8 mouse cellular contexts compared by ENCODE assay signal in the genomic region with DNA sequence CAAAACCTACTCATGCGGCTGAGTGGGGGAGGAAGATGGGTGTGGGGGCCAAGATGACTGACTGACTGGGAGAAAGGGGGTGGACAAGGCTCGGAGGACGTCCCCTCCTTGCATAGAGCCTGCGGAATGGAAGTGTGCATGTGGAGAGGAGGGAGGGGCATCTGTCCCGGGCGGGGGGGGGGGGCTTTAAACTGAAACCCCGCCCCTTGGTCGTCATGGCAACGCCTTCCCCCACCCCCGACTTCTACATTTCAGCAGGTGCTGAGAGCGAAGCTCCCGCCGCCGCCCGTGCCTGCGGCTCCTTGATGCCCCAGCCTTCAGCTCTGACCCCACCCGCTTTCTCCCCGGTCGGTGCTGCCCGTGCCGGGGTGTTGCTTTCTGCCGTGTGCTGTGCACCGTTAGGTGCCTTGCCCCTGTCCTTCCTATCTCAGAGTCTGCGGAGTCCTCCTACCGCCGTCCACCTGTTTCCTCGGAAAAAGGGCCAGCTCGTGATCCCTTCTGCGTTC. TPM values are rescaled to one million over a fixed set of nuclear protein-coding genes. Genes with fewer than 3 reads are reported as not detected.
DNase-seq lines count a peak whose midpoint lies in the region; ATAC-seq and TF ChIP-seq lines count a peak whose summit lies in the region.

No protein-coding gene starts in this region.

- DNase-seq in kidney, postnatal 0 days (ENCODE audit: low spot score) = peak; percentile 45
- DNase-seq in kidney, postnatal 14 days = no peak
- DNase-seq in forebrain, embryonic 14.5 days (ENCODE audit: low spot score) = peak; percentile 62
- no peak for DNase-seq in liver, embryonic 14.5 days (ENCODE audit: low read depth in 3 of 3, low spot score in 3 of 3)

- peaks cover 3% of the 10 kb centered on the region; the same call in 1 of the 2 replicates for H3K36me3 ChIP-seq in kidney, postnatal 0 days (ENCODE audit: insufficient read depth, low read length)
- H3K36me3 ChIP-seq in forebrain, embryonic 14.5 days (ENCODE audit: control insufficient read depth, insufficient read depth, low read length) = peaks cover 1% of the 10 kb centered on the region; the same call in 1 of the 2 replicates
- H3K36me3 ChIP-seq in intestine, embryonic 15.5 days = peaks cover 9% of the 10 kb centered on the region
- H3K36me3 ChIP-seq in liver, embryonic 14.5 days (replicated peaks; ENCODE audit: control insufficient read depth, insufficient read depth, low read depth) = no peaks in the 10 kb centered on the region
- no peaks in the 10 kb centered on the region for H3K36me3 ChIP-seq in neural tube, embryonic 14.5 days (ENCODE audit: control insufficient read depth, insufficient read depth, low read length)

- H3K4me1 ChIP-seq in kidney, postnatal 0 days (replicated peaks; ENCODE audit: insufficient read depth, low read length) = peaks cover 23% of the 10 kb centered on the region
- H3K4me1 ChIP-seq in brown adipose tissue, adult 24 weeks (ENCODE audit: control insufficient read depth, insufficient read depth, insufficient read length, low read length) = peaks cover 17% of the 10 kb centered on the region
- H3K4me1 ChIP-seq in forebrain, embryonic 14.5 days (ENCODE audit: control insufficient read depth, insufficient read depth, low read length) = peaks cover 17% of the 10 kb centered on the region
- H3K4me1 ChIP-seq in intestine, embryonic 15.5 days (replicated peaks) = peaks cover 21% of the 10 kb centered on the region
- H3K4me1 ChIP-seq in liver, embryonic 14.5 days (replicated peaks; ENCODE audit: control insufficient read depth in 2 of 2, insufficient read depth in 2 of 2, low read length in 1 of 2) = 0 out of 4 replicates have a peak, but pooled peaks cover 0 to 2% of the 10 kb centered on the region in 2 experiments
- H3K4me1 ChIP-seq in neural tube, embryonic 14.5 days (ENCODE audit: control insufficient read depth, insufficient read depth, low read length) = peaks cover 18% of the 10 kb centered on the region

- peak overlapping the region; percentile 28 for H3K4me3 ChIP-seq in kidney, postnatal 0 days (replicated peaks; ENCODE audit: low read depth, low read length)
- H3K4me3 ChIP-seq in brown adipose tissue, adult 24 weeks (ENCODE audit: insufficient read depth, low read depth, low read length) = peak overlapping the region; percentile 42
- peak overlapping the region; percentile 37 for H3K4me3 ChIP-seq in forebrain, embryonic 14.5 days (ENCODE audit: low read depth, low read length)
- peak overlapping the region; percentile 28 for H3K4me3 ChIP-seq in intestine, embryonic 15.5 days (replicated peaks)
- H3K4me3 ChIP-seq in liver, embryonic 14.5 days (ENCODE audit: insufficient read depth in 1 of 2, low read depth in 2 of 2, low read length in 2 of 2) = 0 out of 4 replicates have a peak overlapping the region, but pooled peaks of 1 of the 2 experiments have one; percentile 9
- H3K4me3 ChIP-seq in neural tube, embryonic 14.5 days (ENCODE audit: low read depth, low read length) = peak overlapping the region; percentile 33

- WGBS in kidney, postnatal 0 days = under 1% methylated on average over 28 of the region's 29 CpGs
- WGBS in forebrain, embryonic 14.5 days = 0% methylated on average over 26 of the region's 29 CpGs
- under 1% methylated on average over 28 of the region's 29 CpGs for WGBS in intestine, embryonic 15.5 days
- under 1% methylated on average over 27 of the region's 29 CpGs for WGBS in liver, embryonic 14.5 days (ENCODE audit: insufficient replicate concordance)
- WGBS in neural tube, embryonic 14.5 days = 0% methylated on average over 23 of the region's 29 CpGs

- H3K4me2 ChIP-seq in kidney, postnatal 0 days (ENCODE audit: low read length) = peak overlapping the region; percentile 61
- peak overlapping the region; percentile 93 for H3K4me2 ChIP-seq in forebrain, embryonic 14.5 days (ENCODE audit: low read length)
- peak overlapping the region; percentile 66 for H3K4me2 ChIP-seq in intestine, embryonic 15.5 days (replicated peaks)
- H3K4me2 ChIP-seq in liver, embryonic 14.5 days (ENCODE audit: low read depth) = peak overlapping the region; percentile 16; the same call in 1 of the 2 replicates
- peak overlapping the region; percentile 63 for H3K4me2 ChIP-seq in neural tube, embryonic 14.5 days (ENCODE audit: low read depth, low read length)

- no peaks in the 10 kb centered on the region for H3K9me3 ChIP-seq in kidney, postnatal 0 days (replicated peaks; ENCODE audit: low read length)
- no peaks in the 10 kb centered on the region for H3K9me3 ChIP-seq in forebrain, embryonic 14.5 days (replicated peaks; ENCODE audit: control insufficient read depth, low read length)
- no peaks in the 10 kb centered on the region for H3K9me3 ChIP-seq in intestine, embryonic 15.5 days
- no peaks in the 10 kb centered on the region for H3K9me3 ChIP-seq in liver, embryonic 14.5 days (ENCODE audit: control insufficient read depth, low read length)
- no peaks in the 10 kb centered on the region for H3K9me3 ChIP-seq in neural tube, embryonic 14.5 days (ENCODE audit: control insufficient read depth, low read length)

- no peak for TF ChIP-seq CTCF in kidney, postnatal 0 days (IDR thresholded peaks at IDR 0.05; ENCODE audit: low read depth)
- TF ChIP-seq CTCF in liver, embryonic 14.5 days (IDR thresholded peaks at IDR 0.05; ENCODE audit: low read depth) = no peak

- H3K27ac ChIP-seq in kidney, postnatal 0 days = no peak overlapping the region
- H3K27ac ChIP-seq in brown adipose tissue, adult 24 weeks (replicated peaks; ENCODE audit: low read depth, low read length) = no peak overlapping the region
- no peak overlapping the region for H3K27ac ChIP-seq in forebrain, embryonic 14.5 days (ENCODE audit: low read depth, low read length)
- H3K27ac ChIP-seq in intestine, embryonic 15.5 days = no peak overlapping the region
- no peak overlapping the region for H3K27ac ChIP-seq in liver, embryonic 14.5 days
- no peak overlapping the region for H3K27ac ChIP-seq in neural tube, embryonic 14.5 days (ENCODE audit: low read depth, low read length)

- ATAC-seq in kidney, postnatal 0 days (replicated peaks; ENCODE audit: low FRiP score, low read depth) = peak; percentile 66
- ATAC-seq in forebrain, embryonic 14.5 days = peak; percentile 73
- ATAC-seq in intestine, embryonic 15.5 days = peak; percentile 48
- ATAC-seq in liver, embryonic 14.5 days (ENCODE audit: insufficient read depth) = no peak
- peak; percentile 66 for ATAC-seq in neural tube, embryonic 14.5 days (ENCODE audit: low read depth)
- ATAC-seq in erythroblast, adult 5-6 weeks (replicated peaks; ENCODE audit: low FRiP score, poor library complexity, severe bottlenecking) = no peak

- peak overlapping the region; percentile 28; the same call in 1 of the 2 replicates for H3K9ac ChIP-seq in kidney, postnatal 0 days (ENCODE audit: low read depth, low read length)
- peak overlapping the region; percentile 57; the same call in 1 of the 2 replicates for H3K9ac ChIP-seq in forebrain, embryonic 14.5 days (ENCODE audit: low read length)
- peak overlapping the region; percentile 28; the same call in 1 of the 2 replicates for H3K9ac ChIP-seq in intestine, embryonic 15.5 days
- H3K9ac ChIP-seq in liver, embryonic 14.5 days (replicated peaks) = no peak overlapping the region
- H3K9ac ChIP-seq in neural tube, embryonic 14.5 days (replicated peaks; ENCODE audit: low read depth, low read length) = peak overlapping the region; percentile 29

- peaks cover 16% of the 10 kb centered on the region for H3K27me3 ChIP-seq in kidney, postnatal 0 days (ENCODE audit: insufficient read depth, low read length)
- H3K27me3 ChIP-seq in forebrain, embryonic 14.5 days (replicated peaks; ENCODE audit: control insufficient read depth, insufficient read depth, low read length) = peaks cover 13% of the 10 kb centered on the region
- H3K27me3 ChIP-seq in intestine, embryonic 15.5 days (replicated peaks) = peaks cover 22% of the 10 kb centered on the region
- H3K27me3 ChIP-seq in liver, embryonic 14.5 days (ENCODE audit: control insufficient read depth, insufficient read depth, low read length) = peaks cover 45% of the 10 kb centered on the region
- peaks cover 5% of the 10 kb centered on the region; the same call in 1 of the 2 replicates for H3K27me3 ChIP-seq in neural tube, embryonic 14.5 days (ENCODE audit: control insufficient read depth, insufficient read depth, low read length)

- TF ChIP-seq EP300 in liver, embryonic 14.5 days (IDR thresholded peaks at IDR 0.05; ENCODE audit: low read depth) = no peak

RNA-seq across cellular contexts. Expression of a gene that starts 14.3 kb away (rescaled TPM):
- polyA plus RNA-seq in kidney, postnatal 0 days (2015; fragmentation: Nextera tagmentation; extraction: Ambion mirVana) = 0.05 TPM in 2 replicates
- polyA plus RNA-seq in brown adipose tissue, adult 24 weeks (2012; ENCODE audit: insufficient read depth, insufficient read length, missing spikeins) = 1.4 and 2.9 TPM in 2 replicates
- 0.43 and 1.2 TPM in 2 replicates for polyA plus RNA-seq in forebrain, embryonic 14.5 days (2014; fragmentation: Nextera tagmentation; extraction: Ambion mirVana)
- polyA plus RNA-seq in intestine, embryonic 15.5 days (2015; fragmentation: Nextera tagmentation; extraction: Ambion mirVana) = 0.27 and 0.45 TPM in 2 replicates
- 0.05 and 0.06 TPM in 2 replicates for polyA plus RNA-seq in liver, embryonic 14.5 days (2012; rRNA removed)
- not detected in 2 replicates for polyA plus RNA-seq in liver, embryonic 14.5 days (2014; fragmentation: Nextera tagmentation; extraction: Ambion mirVana)
- polyA plus RNA-seq in neural tube, embryonic 14.5 days (2014; fragmentation: Nextera tagmentation; extraction: Ambion mirVana) = 0.88 and 1.5 TPM in 2 replicates
- not detected in 2 replicates for total RNA-seq in erythroblast, adult 5-6 weeks (2015; ENCODE audit: low replicate concordance)
- total RNA-seq in erythroblast, adult 5-6 weeks (2017; ENCODE audit: low replicate concordance) = 0.77 TPM in 1 of 2 replicates, not detected in the other

RNA-seq across cellular contexts. Expression of a gene that starts 14.4 kb away (rescaled TPM):
- polyA plus RNA-seq in kidney, postnatal 0 days (2015; fragmentation: Nextera tagmentation; extraction: Ambion mirVana) = 73.0 and 79.8 TPM in 2 replicates
- polyA plus RNA-seq in brown adipose tissue, adult 24 weeks (2012; ENCODE audit: insufficient read depth, insufficient read length, missing spikeins) = 45.0 and 52.3 TPM in 2 replicates
- polyA plus RNA-seq in forebrain, embryonic 14.5 days (2014; fragmentation: Nextera tagmentation; extraction: Ambion mirVana) = 19.8 and 23.6 TPM in 2 replicates
- 131 and 135 TPM in 2 replicates for polyA plus RNA-seq in intestine, embryonic 15.5 days (2015; fragmentation: Nextera tagmentation; extraction: Ambion mirVana)
- polyA plus RNA-seq in liver, embryonic 14.5 days (2012; rRNA removed) = 21.5 and 27.0 TPM in 2 replicates
- 23.1 and 24.9 TPM in 2 replicates for polyA plus RNA-seq in liver, embryonic 14.5 days (2014; fragmentation: Nextera tagmentation; extraction: Ambion mirVana)
- 39.2 and 52.5 TPM in 2 replicates for polyA plus RNA-seq in neural tube, embryonic 14.5 days (2014; fragmentation: Nextera tagmentation; extraction: Ambion mirVana)
- total RNA-seq in erythroblast, adult 5-6 weeks (2015; ENCODE audit: low replicate concordance) = 18.4 and 20.5 TPM in 2 replicates
- total RNA-seq in erythroblast, adult 5-6 weeks (2017; ENCODE audit: low replicate concordance) = 4.0 and 7.3 TPM in 2 replicates

RNA-seq across cellular contexts. Expression of a gene that starts 29.4 kb away (rescaled TPM):
- polyA plus RNA-seq in kidney, postnatal 0 days (2015; fragmentation: Nextera tagmentation; extraction: Ambion mirVana) = 0.64 and 0.83 TPM in 2 replicates
- 3.4 and 3.6 TPM in 2 replicates for polyA plus RNA-seq in brown adipose tissue, adult 24 weeks (2012; ENCODE audit: insufficient read depth, insufficient read length, missing spikeins)
- 3.3 and 3.8 TPM in 2 replicates for polyA plus RNA-seq in forebrain, embryonic 14.5 days (2014; fragmentation: Nextera tagmentation; extraction: Ambion mirVana)
- 1.2 and 1.8 TPM in 2 replicates for polyA plus RNA-seq in intestine, embryonic 15.5 days (2015; fragmentation: Nextera tagmentation; extraction: Ambion mirVana)
- 0.49 and 0.92 TPM in 2 replicates for polyA plus RNA-seq in liver, embryonic 14.5 days (2012; rRNA removed)
- polyA plus RNA-seq in liver, embryonic 14.5 days (2014; fragmentation: Nextera tagmentation; extraction: Ambion mirVana) = not detected in 2 replicates
- polyA plus RNA-seq in neural tube, embryonic 14.5 days (2014; fragmentation: Nextera tagmentation; extraction: Ambion mirVana) = 4.2 and 5.1 TPM in 2 replicates
- total RNA-seq in erythroblast, adult 5-6 weeks (2015; ENCODE audit: low replicate concordance) = not detected in 2 replicates
- total RNA-seq in erythroblast, adult 5-6 weeks (2017; ENCODE audit: low replicate concordance) = 0.26 TPM in 1 of 2 replicates, not detected in the other

RNA-seq across cellular contexts. Expression of a gene that starts 53.8 kb away (rescaled TPM):
- 0.05 TPM in 1 of 2 replicates, not detected in the other for polyA plus RNA-seq in kidney, postnatal 0 days (2015; fragmentation: Nextera tagmentation; extraction: Ambion mirVana)
- not detected in 2 replicates for polyA plus RNA-seq in brown adipose tissue, adult 24 weeks (2012; ENCODE audit: insufficient read depth, insufficient read length, missing spikeins)
- polyA plus RNA-seq in forebrain, embryonic 14.5 days (2014; fragmentation: Nextera tagmentation; extraction: Ambion mirVana) = not detected in 2 replicates
- polyA plus RNA-seq in intestine, embryonic 15.5 days (2015; fragmentation: Nextera tagmentation; extraction: Ambion mirVana) = not detected in 2 replicates
- polyA plus RNA-seq in liver, embryonic 14.5 days (2012; rRNA removed) = 0.02 and 0.04 TPM in 2 replicates
- 0.05 and 0.08 TPM in 2 replicates for polyA plus RNA-seq in liver, embryonic 14.5 days (2014; fragmentation: Nextera tagmentation; extraction: Ambion mirVana)
- polyA plus RNA-seq in neural tube, embryonic 14.5 days (2014; fragmentation: Nextera tagmentation; extraction: Ambion mirVana) = 0.04 TPM in 1 of 2 replicates, not detected in the other
- total RNA-seq in erythroblast, adult 5-6 weeks (2015; ENCODE audit: low replicate concordance) = 0.19 and 0.63 TPM in 2 replicates
- total RNA-seq in erythroblast, adult 5-6 weeks (2017; ENCODE audit: low replicate concordance) = 1.5 and 2.4 TPM in 2 replicates

Comparison
In these comparisons a context has a peak if more than half of its experiments do, and no peak if none do; other contexts are left out.
1. DNase-seq: peak in kidney, postnatal 0 days (single experiment) and forebrain, embryonic 14.5 days (single experiment); none in kidney, postnatal 14 days (single experiment) and liver, embryonic 14.5 days (0 of 3).
2. ATAC-seq: peak in kidney, postnatal 0 days (single experiment), forebrain, embryonic 14.5 days (single experiment), intestine, embryonic 15.5 days (single experiment) and neural tube, embryonic 14.5 days (single experiment); none in liver, embryonic 14.5 days (single experiment) and erythroblast, adult 5-6 weeks (single experiment).
3. H3K4me2 ChIP-seq: peak in every context shown above with its lines; median percentile 93 in forebrain, embryonic 14.5 days; 66 in intestine, embryonic 15.5 days; 63 in neural tube, embryonic 14.5 days; 61 in kidney, postnatal 0 days; 16 in liver, embryonic 14.5 days.